Mouse (Mus musculus) hindbrain, embryonic 16.5 days (tissue): Measurements from ENCODE around the gene Sirt5. TPM values are rescaled to one million over a fixed set of nuclear protein-coding genes. Genes with fewer than 3 reads are reported as not detected.

Experiments
- polyA plus RNA-seq: library from polyadenylated mRNA; unstranded; fragments of >200 nt; fragmentation: Nextera tagmentation; extraction: Ambion mirVana; gene quantifications from 2 replicates; pipeline ENCODE4 v1.2.1, GENCODE M21; 2015

Sirt5 gene
- polyA plus RNA-seq, 1 experiment from 2014 or later, result 33.8 TPM

Other genes starting within 250 kb of the Sirt5 start
- 85.3 and 86.0 TPM in 2 replicates for gene Tbc1d7, start 194.0 kb upstream of the Sirt5 start, polyA plus RNA-seq
- gene Gfod1, start 61.3 kb upstream of the Sirt5 start, polyA plus RNA-seq, result 2.2 and 2.4 TPM in 2 replicates
- 140 and 144 TPM in 2 replicates for gene Nol7, start 32.9 kb downstream of the Sirt5 start, polyA plus RNA-seq
- gene Ranbp9, start 115.8 kb downstream of the Sirt5 start, polyA plus RNA-seq, result 10.0 and 11.2 TPM in 2 replicates
- 6.2 and 8.0 TPM in 2 replicates for gene Mcur1, start 194.7 kb downstream of the Sirt5 start, polyA plus RNA-seq